25 mouse cellular contexts compared by ENCODE assay signal in genomic region chr8:117637462-117637861, GRCm38 (mm10). TPM values are rescaled to one million over a fixed set of nuclear protein-coding genes. Genes with fewer than 3 reads are reported as not detected.
A peak's percentile ranks its signal among the peaks of the same experiment; 100 is the strongest.
DNase-seq lines count a peak whose midpoint lies in the region; ATAC-seq and TF ChIP-seq lines count a peak whose summit lies in the region.
"Had no signal": no experiment of that assay in that cellular context is flagged by ENCODE, and none has a peak within 500 bp of the region (broad histone marks: within the 10 kb centered on the region; RNA-seq: fewer than 3 reads in every experiment).

No protein-coding gene starts in this region.

- no peaks in the 10 kb centered on the region for H3K27me3 ChIP-seq in E14TG2a.4 (ENCODE audit: insufficient read depth, low read length)
- no peaks in the 10 kb centered on the region for H3K27me3 ChIP-seq in hindbrain, postnatal 0 days (ENCODE audit: insufficient read depth, low read length)
- H3K27me3 ChIP-seq: embryonic facial prominence, embryonic 12.5 days; heart, embryonic 15.5 days; liver, embryonic 15.5 days had no signal

- no peak overlapping the region for H3K9ac ChIP-seq in hindbrain, postnatal 0 days (replicated peaks; ENCODE audit: low read length)
- H3K9ac ChIP-seq: embryonic facial prominence, embryonic 12.5 days; forebrain, postnatal 0 days; heart, embryonic 15.5 days; hindbrain, embryonic 14.5 days; liver, embryonic 15.5 days had no signal

- ATAC-seq in hindbrain, postnatal 0 days, result no peak
- ATAC-seq: forebrain, postnatal 0 days; midbrain, embryonic 16.5 days had no signal

- intact Hi-C loops in left cerebral cortex, adult 2 months (cut with DNase I), result no loop called here
- intact Hi-C loops in left cerebral cortex, postnatal 10 days (cut with DNase I), result no loop called here

- no peaks in the 10 kb centered on the region for H3K36me3 ChIP-seq in E14TG2a.4 (ENCODE audit: insufficient read depth, low read length)
- no peaks in the 10 kb centered on the region for H3K36me3 ChIP-seq in hindbrain, postnatal 0 days (ENCODE audit: insufficient read depth, low read length)
- H3K36me3 ChIP-seq: embryonic facial prominence, embryonic 12.5 days; heart, embryonic 15.5 days; liver, embryonic 15.5 days had no signal

- whole genome bisulfite sequencing in hindbrain, postnatal 0 days, result 60% methylated on average over 3 of the region's 3 CpGs

- no peak overlapping the region for H3K27ac ChIP-seq in left cerebral cortex, adult 2 months
- no peak overlapping the region for H3K27ac ChIP-seq in hindbrain, postnatal 0 days
- H3K27ac ChIP-seq: embryonic facial prominence, embryonic 12.5 days; heart, embryonic 15.5 days; hindbrain, embryonic 14.5 days; liver, embryonic 15.5 days; macrophage had no signal

- no peak overlapping the region for H3K4me2 ChIP-seq in hindbrain, postnatal 0 days (ENCODE audit: low read depth, low read length)
- H3K4me2 ChIP-seq: embryonic facial prominence, embryonic 12.5 days; heart, embryonic 15.5 days; hindbrain, embryonic 14.5 days; liver, embryonic 15.5 days had no signal

- no peak overlapping the region for H3K4me3 ChIP-seq in left cerebral cortex, adult 2 months
- H3K4me3 ChIP-seq in E14TG2a.4 (replicated peaks; ENCODE audit: low read length), result no peak overlapping the region
- H3K4me3 ChIP-seq in hindbrain, postnatal 0 days (ENCODE audit: low read length), result no peak overlapping the region
- H3K4me3 ChIP-seq: embryonic facial prominence, embryonic 12.5 days; heart, embryonic 15.5 days; liver, embryonic 15.5 days had no signal

- DNase-seq in left cerebral cortex, adult 2 months (ENCODE audit: extremely low spot score in 1 of 2, low spot score in 2 of 2), result no peak
- DNase-seq in left cerebral cortex, adult 11 months (ENCODE audit: low spot score), result no peak
- DNase-seq in B cell, adult 2 months, result peak; percentile 33 to 38
- DNase-seq in ZHBTc4 (ENCODE audit: low read depth, low spot score), result peak; percentile 61
- no peak for DNase-seq in hindbrain, postnatal 0 days (ENCODE audit: low spot score)
- DNase-seq in spleen, adult 18-20 months, result no peak
- DNase-seq in left cerebral cortex, postnatal 10 days (ENCODE audit: extremely low spot score in 1 of 2, low spot score in 2 of 2), result no peak
- DNase-seq: adrenal gland, postnatal 25 days; cerebellum, adult 11 months; cerebellum, postnatal 10 days; forebrain, postnatal 0 days; gastrocnemius, postnatal 36 days; heart, postnatal 36 days; kidney, postnatal 4 days; layer of hippocampus, adult 9-11 months; thymus, postnatal 14 days had no signal

- peak; percentile 14 for TF ChIP-seq CTCF in left cerebral cortex, adult 2 months (IDR thresholded peaks at IDR 0.05)
- peak; percentile 91 for TF ChIP-seq CTCF in E14TG2a.4 (conservative IDR thresholded peaks at IDR 0.05; ENCODE audit: low read length)
- no peak for TF ChIP-seq CTCF in hindbrain, postnatal 0 days (IDR thresholded peaks at IDR 0.05; ENCODE audit: low read depth)

- peaks cover 18% of the 10 kb centered on the region for H3K4me1 ChIP-seq in E14TG2a.4 (replicated peaks; ENCODE audit: low read depth, low read length)
- no peaks in the 10 kb centered on the region for H3K4me1 ChIP-seq in hindbrain, postnatal 0 days (ENCODE audit: insufficient read depth, low read length)
- H3K4me1 ChIP-seq: embryonic facial prominence, embryonic 12.5 days; heart, embryonic 15.5 days; liver, embryonic 15.5 days had no signal

- no peaks in the 10 kb centered on the region for H3K9me3 ChIP-seq in E14TG2a.4 (ENCODE audit: low read length)
- no peaks in the 10 kb centered on the region; the same call in 1 of the 2 replicates for H3K9me3 ChIP-seq in hindbrain, postnatal 0 days (ENCODE audit: low read length)
- H3K9me3 ChIP-seq: heart, embryonic 15.5 days had no signal

RNA-seq across cellular contexts. Expression of gene Sdr42e1, which starts 36.0 kb away (rescaled TPM):
- total RNA-seq in left cerebral cortex, adult 2 months (2021), result 1 to 10 TPM; 4.7 to 6.5 TPM
- total RNA-seq in hindbrain, postnatal 0 days (2014; rRNA removed), result 5.1 and 9.4 TPM in 2 replicates
- 2.6 and 2.8 TPM in 2 replicates for polyA plus RNA-seq in hindbrain, postnatal 0 days (2015; fragmentation: Nextera tagmentation; extraction: Ambion mirVana)
- total RNA-seq in left cerebral cortex, postnatal 10 days (2021), result 1 to 10 TPM; 4.1 to 4.9 TPM
- polyA plus RNA-seq: C2C12; forebrain, embryonic 11.5 days had no signal

Comparison
In these comparisons a context has a peak if more than half of its experiments do, and no peak if none do; other contexts are left out.
1. DNase-seq: peak in B cell, adult 2 months (2 of 2) and ZHBTc4 (single experiment); none in left cerebral cortex, adult 2 months (0 of 2), left cerebral cortex, adult 11 months (single experiment), hindbrain, postnatal 0 days (single experiment), spleen, adult 18-20 months (0 of 2) and left cerebral cortex, postnatal 10 days (0 of 2).